10 mouse cellular contexts compared by ENCODE assay signal in the genomic region with DNA sequence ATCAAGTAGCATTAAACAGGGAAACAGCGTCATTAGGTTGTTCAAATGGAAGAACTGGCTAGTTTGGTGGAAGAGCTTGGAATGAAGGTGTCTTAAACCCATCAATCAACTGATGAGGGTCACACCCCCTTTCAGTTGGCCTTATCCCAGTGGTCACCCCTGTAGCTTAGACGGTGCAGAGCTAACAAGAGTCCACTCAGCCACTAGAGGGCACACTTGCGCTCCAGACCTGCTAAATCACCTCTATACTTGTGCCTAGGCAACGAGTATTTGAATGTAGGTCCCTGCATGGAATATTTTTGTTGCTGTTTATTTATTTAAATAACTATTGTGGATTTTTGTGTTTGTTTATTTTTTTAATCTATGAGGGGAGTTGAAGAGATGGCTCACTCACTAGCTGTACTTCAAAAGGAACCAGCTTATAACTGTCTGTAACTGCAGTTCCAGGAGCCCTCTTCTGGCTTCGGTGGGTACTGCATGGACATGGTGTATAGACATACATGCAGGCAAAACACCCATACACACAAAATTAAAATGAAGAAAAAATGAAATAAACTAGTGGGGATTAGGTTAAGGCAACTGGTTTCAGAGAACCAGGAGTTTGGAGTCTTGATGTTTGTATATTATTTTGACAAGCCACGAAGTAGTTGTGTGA. TPM values are rescaled to one million over a fixed set of nuclear protein-coding genes. Genes with fewer than 3 reads are reported as not detected.
DNase-seq lines count a peak whose midpoint lies in the region; ATAC-seq and TF ChIP-seq lines count a peak whose summit lies in the region.
"Had no signal": no experiment of that assay in that cellular context is flagged by ENCODE, and none has a peak within 500 bp of the region (broad histone marks: within the 10 kb centered on the region; RNA-seq: fewer than 3 reads in every experiment).

No protein-coding gene starts in this region.

- H3K9me3 ChIP-seq in lung, embryonic 14.5 days (ENCODE audit: low read depth, low read length) = peaks cover 7% of the 10 kb centered on the region

- H3K9ac ChIP-seq in lung, embryonic 14.5 days = no peak overlapping the region
- H3K9ac ChIP-seq: neural tube, embryonic 13.5 days had no signal

- H3K27ac ChIP-seq in bone marrow macrophage, adult 2 months (ENCODE audit: insufficient read depth, low read depth, low read length) = no peak overlapping the region
- H3K27ac ChIP-seq in lung, embryonic 14.5 days (ENCODE audit: low read depth) = no peak overlapping the region
- no peak overlapping the region for H3K27ac ChIP-seq in spleen, adult 2 months (ENCODE audit: insufficient read depth, low read length)
- H3K27ac ChIP-seq: neural tube, embryonic 13.5 days had no signal

- ATAC-seq in granulocyte monocyte progenitor cell, adult 5-6 weeks (replicated peaks; ENCODE audit: poor library complexity, severe bottlenecking) = peak; percentile 59
- ATAC-seq in lung, embryonic 14.5 days (ENCODE audit: insufficient read depth) = 0 out of 2 replicates have a peak, but pooled peaks have one; percentile 47

- WGBS in lung, embryonic 14.5 days = 65% methylated on average over 6 of the region's 6 CpGs
- 79% methylated on average over 6 of the region's 6 CpGs for WGBS in spleen, adult 2 months

- H3K36me3 ChIP-seq in lung, embryonic 14.5 days (ENCODE audit: insufficient read depth) = peaks cover 44% of the 10 kb centered on the region
- no peaks in the 10 kb centered on the region for H3K36me3 ChIP-seq in spleen, adult 2 months (ENCODE audit: control insufficient read depth, insufficient read depth, low read length)
- H3K36me3 ChIP-seq: G1E had no signal

- no peak for TF ChIP-seq POLR2A in bone marrow macrophage, adult 2 months (IDR thresholded peaks at IDR 0.05; ENCODE audit: borderline replicate concordance, low read depth, low read length)
- TF ChIP-seq POLR2A in spleen, adult 2 months (IDR thresholded peaks at IDR 0.05; ENCODE audit: low read depth, low read length) = no peak

- no peaks in the 10 kb centered on the region for H3K4me1 ChIP-seq in bone marrow macrophage, adult 2 months (ENCODE audit: control insufficient read depth, insufficient read depth, low read length)
- H3K4me1 ChIP-seq in lung, embryonic 14.5 days (ENCODE audit: insufficient read depth) = no peaks in the 10 kb centered on the region
- no peaks in the 10 kb centered on the region for H3K4me1 ChIP-seq in spleen, adult 2 months (ENCODE audit: control insufficient read depth, insufficient read depth, insufficient read length)
- H3K4me1 ChIP-seq: neural tube, embryonic 13.5 days had no signal

- DNase-seq in adrenal gland, adult 2 months = peak; percentile 24
- no peak for DNase-seq in adrenal gland, postnatal 4 days (ENCODE audit: low spot score in 2 of 2)
- peak; percentile 69 to 75 for DNase-seq in layer of hippocampus, postnatal 10 days (ENCODE audit: low spot score in 2 of 2)
- no peak for DNase-seq in layer of hippocampus, adult 8-10 months (ENCODE audit: low spot score in 2 of 2)
- peak; percentile 80 for DNase-seq in lung, embryonic 14.5 days
- DNase-seq in spleen, adult 2 months (ENCODE audit: low read depth in 1 of 2, low spot score in 2 of 2) = peak; percentile 35 to 43

- no peaks in the 10 kb centered on the region for H3K27me3 ChIP-seq in lung, embryonic 14.5 days (ENCODE audit: insufficient read depth, low read length)
- no peaks in the 10 kb centered on the region for H3K27me3 ChIP-seq in spleen, adult 2 months (ENCODE audit: control insufficient read depth, insufficient read depth, low read length)
- H3K27me3 ChIP-seq: neural tube, embryonic 13.5 days had no signal

- TF ChIP-seq CTCF in bone marrow macrophage, adult 2 months (IDR thresholded peaks at IDR 0.05; ENCODE audit: low read depth, low read length) = peak; percentile 58; the same call in 1 of the 2 replicates
- TF ChIP-seq CTCF in lung, embryonic 14.5 days (IDR thresholded peaks at IDR 0.05; ENCODE audit: low read depth) = peak; percentile 65
- peak; percentile 16; the same call in 1 of the 2 replicates for TF ChIP-seq CTCF in spleen, adult 2 months (IDR thresholded peaks at IDR 0.05; ENCODE audit: extremely low read depth, insufficient read depth, insufficient read length, insufficient replicate concordance)

- no peak overlapping the region for H3K4me2 ChIP-seq in lung, embryonic 14.5 days
- H3K4me2 ChIP-seq: neural tube, embryonic 13.5 days had no signal

- no peak overlapping the region for H3K4me3 ChIP-seq in bone marrow macrophage, adult 2 months (ENCODE audit: insufficient read depth, low read length)
- H3K4me3 ChIP-seq in lung, embryonic 14.5 days (ENCODE audit: low read depth, low read length) = no peak overlapping the region
- no peak overlapping the region for H3K4me3 ChIP-seq in spleen, adult 2 months (ENCODE audit: extremely low read depth, insufficient read depth, insufficient read length)
- H3K4me3 ChIP-seq: neural tube, embryonic 13.5 days had no signal

RNA-seq across cellular contexts. Expression of a gene that starts 52.2 kb away (rescaled TPM):
- 10 to 100 TPM; 34.0 to 38.5 TPM for total RNA-seq in adrenal gland, adult 2 months (2021)
- polyA plus RNA-seq in adrenal gland, adult 2 months (2012; rRNA removed) = 37.6 and 42.1 TPM in 2 replicates
- 10 to 100 TPM; 64.1 to 77.4 TPM for total RNA-seq in adrenal gland, postnatal 4 days (2021)
- total RNA-seq in layer of hippocampus, postnatal 10 days (2021) = 10 to 100 TPM; 17.4 to 22.6 TPM
- total RNA-seq in layer of hippocampus, adult 8-10 months (2022) = 10 to 100 TPM; 13.0 to 19.7 (median 16.1) TPM
- not detected in 2 replicates for polyA plus RNA-seq in bone marrow macrophage, adult 2 months (2012; ENCODE audit: insufficient read depth, insufficient read length, missing spikeins)
- 0.11 and 0.30 TPM in 2 replicates for total RNA-seq in granulocyte monocyte progenitor cell, adult 5-6 weeks (2014; fragmentation: Nextera tagmentation)
- total RNA-seq in granulocyte monocyte progenitor cell, adult 5-6 weeks (2017) = 0.73 TPM in 1 of 2 replicates, not detected in the other
- polyA plus RNA-seq in lung, embryonic 14.5 days (2014; fragmentation: Nextera tagmentation; extraction: Ambion mirVana) = 277 and 302 TPM in 2 replicates
- polyA plus RNA-seq in spleen, adult 2 months (2012; rRNA removed) = 5.5 and 5.6 TPM in 2 replicates
- polyA plus RNA-seq: G1E had no signal

Comparison
In these comparisons a context has a peak if more than half of its experiments do, and no peak if none do; other contexts are left out.
1. DNase-seq: peak in adrenal gland, adult 2 months (single experiment), layer of hippocampus, postnatal 10 days (2 of 2), lung, embryonic 14.5 days (single experiment) and spleen, adult 2 months (2 of 2); none in adrenal gland, postnatal 4 days (0 of 2) and layer of hippocampus, adult 8-10 months (0 of 2).
2. RNA of a gene that starts 52.2 kb away (total RNA-seq): 64.1 to 77.4 TPM in adrenal gland, postnatal 4 days, 34.0 to 38.5 TPM in adrenal gland, adult 2 months, 17.4 to 22.6 TPM in layer of hippocampus, postnatal 10 days and 13.0 to 19.7 TPM in layer of hippocampus, adult 8-10 months; 0.11 to 0.73 TPM in granulocyte monocyte progenitor cell, adult 5-6 weeks; every median in the first group is over 4 times any median in the second.
3. Peak in every context shown above with its lines, with median percentiles within 50 percentile points of each other: CTCF ChIP-seq.